In genomic region chr16:13257528-13257835, GRCm38 (mm10) we compare ENCODE assay signal across 8 mouse cellular contexts. TPM values are rescaled to one million over a fixed set of nuclear protein-coding genes. Genes with fewer than 3 reads are reported as not detected.
DNase-seq lines count a peak whose midpoint lies in the region; ATAC-seq and TF ChIP-seq lines count a peak whose summit lies in the region.

No protein-coding gene starts in this region.

- no peak for ATAC-seq in neural tube, embryonic 15.5 days (ENCODE audit: low FRiP score)

- no peaks in the 10 kb centered on the region for H3K27me3 ChIP-seq in liver, adult 2 months (ENCODE audit: control insufficient read depth, insufficient read depth, low read length)
- H3K27me3 ChIP-seq in limb, embryonic 10.5 days (ENCODE audit: low read depth, poor library complexity, severe bottlenecking) = no peaks in the 10 kb centered on the region
- H3K27me3 ChIP-seq in neural tube, embryonic 15.5 days (replicated peaks) = no peaks in the 10 kb centered on the region

- peak overlapping the region; percentile 91 for H3K4me2 ChIP-seq in neural tube, embryonic 15.5 days

- DNase-seq in liver, adult 2 months (ENCODE audit: extremely low read depth, low read depth, low spot score) = peak; percentile 43
- DNase-seq in liver = no peak
- DNase-seq in limb, embryonic 10.5 days (ENCODE audit: low spot score) = no peak
- no peak for DNase-seq in Muller cell, postnatal 12 days (ENCODE audit: inconsistent ontology term)
- DNase-seq in right cerebral cortex, adult 18-20 months = no peak
- no peak for DNase-seq in left cerebral cortex, adult 9 months (ENCODE audit: low spot score in 2 of 2)

- peaks cover 20% of the 10 kb centered on the region for H3K4me1 ChIP-seq in liver, adult 2 months (ENCODE audit: control insufficient read depth, insufficient read depth, low read length)
- peaks cover 6% of the 10 kb centered on the region; the same call in 1 of the 2 replicates for H3K4me1 ChIP-seq in embryonic fibroblast, embryonic 13.5 days (ENCODE audit: control insufficient read depth, insufficient read depth, low read length)
- peaks cover 13% of the 10 kb centered on the region for H3K4me1 ChIP-seq in limb, embryonic 10.5 days
- H3K4me1 ChIP-seq in neural tube, embryonic 15.5 days = peaks cover 21% of the 10 kb centered on the region

- no peaks in the 10 kb centered on the region for H3K9me3 ChIP-seq in limb, embryonic 10.5 days (replicated peaks)
- H3K9me3 ChIP-seq in neural tube, embryonic 15.5 days (replicated peaks) = no peaks in the 10 kb centered on the region

- peak overlapping the region; percentile 87 for H3K27ac ChIP-seq in liver, adult 2 months (replicated peaks; ENCODE audit: insufficient read depth, low read depth, low read length)
- H3K27ac ChIP-seq in embryonic fibroblast, embryonic 13.5 days (ENCODE audit: insufficient read depth, low read length) = no peak overlapping the region
- no peak overlapping the region for H3K27ac ChIP-seq in limb, embryonic 10.5 days
- no peak overlapping the region for H3K27ac ChIP-seq in neural tube, embryonic 15.5 days (replicated peaks)

- no peaks in the 10 kb centered on the region for H3K36me3 ChIP-seq in liver, adult 2 months (ENCODE audit: control insufficient read depth, insufficient read depth, low read length)
- no peaks in the 10 kb centered on the region for H3K36me3 ChIP-seq in limb, embryonic 10.5 days
- no peaks in the 10 kb centered on the region for H3K36me3 ChIP-seq in neural tube, embryonic 15.5 days

- TF ChIP-seq POLR2A in liver, adult 2 months (IDR thresholded peaks at IDR 0.05; ENCODE audit: extremely low read depth, insufficient read depth, low read length) = no peak
- no peak for TF ChIP-seq POLR2A in embryonic fibroblast, embryonic 13.5 days (IDR thresholded peaks at IDR 0.05; ENCODE audit: low read depth, low read length)

- TF ChIP-seq CTCF in liver, adult 2 months (IDR thresholded peaks at IDR 0.05; ENCODE audit: low read depth, low read length) = no peak
- TF ChIP-seq CTCF in embryonic fibroblast, embryonic 13.5 days (IDR thresholded peaks at IDR 0.05; ENCODE audit: borderline replicate concordance, insufficient read depth, low read length) = no peak

- WGBS in liver, adult 2 months = 33% methylated on average over 5 of the region's 5 CpGs
- WGBS in limb, embryonic 10.5 days = 58% methylated on average over 5 of the region's 5 CpGs
- WGBS in neural tube, embryonic 15.5 days = 24% methylated on average over 5 of the region's 5 CpGs

- peak overlapping the region; percentile 68 for H3K4me3 ChIP-seq in liver, adult 2 months (ENCODE audit: insufficient read depth, low read depth, low read length)
- peak overlapping the region; percentile 87 for H3K4me3 ChIP-seq in embryonic fibroblast, embryonic 13.5 days (ENCODE audit: insufficient read depth, low read length)
- peak overlapping the region; percentile 94 for H3K4me3 ChIP-seq in limb, embryonic 10.5 days
- H3K4me3 ChIP-seq in neural tube, embryonic 15.5 days (replicated peaks) = peak overlapping the region; percentile 86

- H3K79me2 ChIP-seq in liver, adult 2 months (ENCODE audit: control insufficient read depth, insufficient read depth, low read length) = peaks cover 38% of the 10 kb centered on the region

- H3K9ac ChIP-seq in liver, adult 2 months (ENCODE audit: low read depth, low read length) = peak overlapping the region; percentile 94
- no peak overlapping the region for H3K9ac ChIP-seq in neural tube, embryonic 15.5 days (replicated peaks)

RNA-seq across cellular contexts. Expression of gene Mrtfb, which starts 1.2 kb away (rescaled TPM):
- total RNA-seq in liver, adult 2 months (2014; rRNA removed) = 9.2 and 9.4 TPM in 2 replicates
- polyA plus RNA-seq in liver, adult 2 months (2012; rRNA removed) = 3.2 and 4.2 TPM in 2 replicates
- polyA plus RNA-seq in embryonic fibroblast, embryonic 13.5 days (2011; ENCODE audit: insufficient read length, low read depth, missing spikeins) = 25.2 and 25.8 TPM in 2 replicates
- polyA plus RNA-seq in limb, embryonic 10.5 days (2016; fragmentation: Nextera tagmentation; extraction: Ambion mirVana) = 17.1 and 21.3 TPM in 2 replicates
- polyA plus RNA-seq in neural tube, embryonic 15.5 days (2015; fragmentation: Nextera tagmentation; extraction: Ambion mirVana) = 9.9 and 14.2 TPM in 2 replicates
